Mouse (Mus musculus) E14TG2a.4 (cell line): Measurements from ENCODE around the gene Bmpr1b.

ENCODE experiments used
- CTCF ChIP-seq: conservative IDR thresholded peaks from 2 replicates; pipeline ENCODE4 v1.5.1; 2014; ENCODE audit warnings: low read length
- NANOG ChIP-seq: IDR thresholded peaks from 2 replicates; pipeline ENCODE4 v1.6.1; 2014; ENCODE audit warnings: borderline replicate concordance, low read length, mixed read lengths
- POU5F1 ChIP-seq: IDR thresholded peaks from 2 replicates; pipeline ENCODE4 v1.6.1; 2014; ENCODE audit warnings: low read length, borderline replicate concordance

GRCm38 (mm10) chr3:142043006-142043405 lies 126.2 kb downstream of the Bmpr1b start:
- TF ChIP-seq CTCF (no peak), POU5F1 (no peak), NANOG (no peak)
